Mouse (Mus musculus) lung, adult 18-20 months (tissue): ENCODE data around the gene Slc2a10.
A peak's percentile ranks its signal among the peaks of the same experiment; 100 is the strongest.

Experiments used
- DNase-seq, 2 experiments: peaks; one replicate each; pipeline ENCODE4 v3.0.0; 2022; ENCODE audit warnings: mixed read lengths in 2 of 2

The Slc2a10 gene

GRCm38 (mm10) chr2:165563298-165564058, 59.9 kb downstream of the Slc2a10 start:
- DNase-seq = peak; percentile 10 to 40

- DNase-seq = no peak
Measured at GRCm38 (mm10) chr2:165564101-165564500, 60.5 kb downstream of the Slc2a10 start.

- DNase-seq = no peak
Measured at GRCm38 (mm10) chr2:165564620-165565019, 61.0 kb downstream of the Slc2a10 start.

- DNase-seq = no peak
Measured at GRCm38 (mm10) chr2:165566898-165567297, 63.3 kb downstream of the Slc2a10 start.

GRCm38 (mm10) chr2:165567820-165568219, 64.2 kb downstream of the Slc2a10 start:
- DNase-seq = no peak

- no peak for DNase-seq
Measured at GRCm38 (mm10) chr2:165568911-165569310, 65.3 kb downstream of the Slc2a10 start.
